Mouse (Mus musculus) retina, adult 2 months (tissue): ENCODE data around the gene Nxph2.
"Not testable (repeated sequence)": the region's sequence is repeated elsewhere in the genome, so short reads cannot be mapped to it uniquely, and the experiment has no call there.

Experiments
- DNase-seq: peaks from one replicate; pipeline ENCODE4 v3.0.0-alpha.2; 2012; ENCODE audit warnings: low read depth, low spot score

Nxph2 gene

GRCm38 (mm10) chr2:23320746-23321585 lies at the start of gene Nxph2:
TSS of gene Nxph2 (plus strand) at chr2:23321246.
- no peak for DNase-seq

GRCm38 (mm10) chr2:23290991-23291390 lies 30.1 kb upstream of the Nxph2 start:
- not testable (repeated sequence) for DNase-seq

GRCm38 (mm10) chr2:23314869-23315268 lies 6.2 kb upstream of the Nxph2 start:
- DNase-seq: no peak
